Mouse (Mus musculus): ENCODE data around the gene Fam98c. TPM values are rescaled to one million over a fixed set of nuclear protein-coding genes. Genes with fewer than 3 reads are reported as not detected.
"Not testable (repeated sequence)": the region's sequence is repeated elsewhere in the genome, so short reads cannot be mapped to it uniquely, and the experiment has no call there.

The Fam98c gene
- polyA plus RNA-seq, 1 experiment: 31.4 TPM

- no peak for TF ChIP-seq POLR2A (IDR thresholded peaks at IDR 0.05; ENCODE audit: low read depth, low read length)
- no peak for TF ChIP-seq CTCF (conservative IDR thresholded peaks at IDR 0.05; ENCODE audit: insufficient read depth, insufficient read length, low read depth, low read length)
Observed at GRCm38 (mm10) chr7:29154018-29154720, 1.9 kb downstream of the Fam98c start.

GRCm38 (mm10) chr7:29151486-29151885, 4.5 kb downstream of the Fam98c start:
- 67% methylated on average over 10 of the region's 10 CpGs for WGBS
- H3K36me3 ChIP-seq (ENCODE audit: control insufficient read depth, insufficient read depth, low read length): no peaks in the 10 kb centered on the region
- DNase-seq: no peak
- TF ChIP-seq CTCF (conservative IDR thresholded peaks at IDR 0.05; ENCODE audit: insufficient read depth, insufficient read length, low read depth, low read length) (no peak), POLR2A (IDR thresholded peaks at IDR 0.05; ENCODE audit: low read depth, low read length) (no peak)
- H3K4me1 ChIP-seq (ENCODE audit: control insufficient read depth, insufficient read depth, low read length): no peaks in the 10 kb centered on the region
- H3K27me3 ChIP-seq (replicated peaks; ENCODE audit: control insufficient read depth, insufficient read depth, low read length): no peaks in the 10 kb centered on the region
- H3K4me3 ChIP-seq (ENCODE audit: insufficient read depth, low read depth, low read length): no peak overlapping the region
- no peak overlapping the region for H3K27ac ChIP-seq (ENCODE audit: insufficient read depth, low read depth, low read length)

More at GRCm38 (mm10) chr7:29154018-29154720, 1.9 kb downstream of the Fam98c start:
- no peak for DNase-seq
- Histone ChIP-seq H3K36me3 (ENCODE audit: control insufficient read depth, insufficient read depth, low read length) (no peaks in the 10 kb centered on the region), H3K4me3 (ENCODE audit: insufficient read depth, low read depth, low read length) (no peak overlapping the region), H3K27me3 (replicated peaks; ENCODE audit: control insufficient read depth, insufficient read depth, low read length) (no peaks in the 10 kb centered on the region), H3K4me1 (ENCODE audit: control insufficient read depth, insufficient read depth, low read length) (no peaks in the 10 kb centered on the region), H3K27ac (ENCODE audit: insufficient read depth, low read depth, low read length) (no peak overlapping the region)
- 96% methylated on average over 14 of the region's 14 CpGs for WGBS

GRCm38 (mm10) chr7:29148771-29149170, 7.3 kb downstream of the Fam98c start:
- H3K36me3 ChIP-seq (ENCODE audit: control insufficient read depth, insufficient read depth, low read length): no peaks in the 10 kb centered on the region
- no peak overlapping the region for H3K27ac ChIP-seq (ENCODE audit: insufficient read depth, low read depth, low read length)
- 61% methylated on average over 15 of the region's 15 CpGs for WGBS
- no peak overlapping the region for H3K4me3 ChIP-seq (ENCODE audit: insufficient read depth, low read depth, low read length)
- TF ChIP-seq POLR2A (IDR thresholded peaks at IDR 0.05; ENCODE audit: low read depth, low read length): no peak
- TF ChIP-seq CTCF (conservative IDR thresholded peaks at IDR 0.05; ENCODE audit: insufficient read depth, insufficient read length, low read depth, low read length): no peak
- peak; percentile 75 for DNase-seq
- no peaks in the 10 kb centered on the region for H3K4me1 ChIP-seq (ENCODE audit: control insufficient read depth, insufficient read depth, low read length)
- H3K27me3 ChIP-seq (replicated peaks; ENCODE audit: control insufficient read depth, insufficient read depth, low read length): no peaks in the 10 kb centered on the region

GRCm38 (mm10) chr7:29146625-29147367, 9.2 kb downstream of the Fam98c start:
- WGBS: 86% methylated on average over 7 of the region's 7 CpGs
- DNase-seq: no peak
- Histone ChIP-seq H3K4me1 (ENCODE audit: control insufficient read depth, insufficient read depth, low read length) (no peaks in the 10 kb centered on the region), H3K27me3 (replicated peaks; ENCODE audit: control insufficient read depth, insufficient read depth, low read length) (no peaks in the 10 kb centered on the region), H3K36me3 (ENCODE audit: control insufficient read depth, insufficient read depth, low read length) (no peaks in the 10 kb centered on the region), H3K27ac (ENCODE audit: insufficient read depth, low read depth, low read length) (no peak overlapping the region), H3K4me3 (ENCODE audit: insufficient read depth, low read depth, low read length) (no peak overlapping the region)
- TF ChIP-seq POLR2A (IDR thresholded peaks at IDR 0.05; ENCODE audit: low read depth, low read length) (no peak), CTCF (conservative IDR thresholded peaks at IDR 0.05; ENCODE audit: insufficient read depth, insufficient read length, low read depth, low read length) (no peak)

GRCm38 (mm10) chr7:29144006-29144405, 12.0 kb downstream of the Fam98c start:
- H3K27me3 ChIP-seq (replicated peaks; ENCODE audit: control insufficient read depth, insufficient read depth, low read length): no peaks in the 10 kb centered on the region
- 83% methylated on average over 4 of the region's 4 CpGs for WGBS
- H3K4me3 ChIP-seq (ENCODE audit: insufficient read depth, low read depth, low read length): no peak overlapping the region
- H3K36me3 ChIP-seq (ENCODE audit: control insufficient read depth, insufficient read depth, low read length): no peaks in the 10 kb centered on the region
- H3K27ac ChIP-seq (ENCODE audit: insufficient read depth, low read depth, low read length): no peak overlapping the region
- DNase-seq: no peak
- H3K4me1 ChIP-seq (ENCODE audit: control insufficient read depth, insufficient read depth, low read length): no peaks in the 10 kb centered on the region
- TF ChIP-seq CTCF (conservative IDR thresholded peaks at IDR 0.05; ENCODE audit: insufficient read depth, insufficient read length, low read depth, low read length) (no peak), POLR2A (IDR thresholded peaks at IDR 0.05; ENCODE audit: low read depth, low read length) (no peak)

- no peak for DNase-seq
- WGBS: 74% methylated on average over 8 of the region's 8 CpGs
- Histone ChIP-seq H3K27ac (ENCODE audit: insufficient read depth, low read depth, low read length) (no peak overlapping the region), H3K4me1 (ENCODE audit: control insufficient read depth, insufficient read depth, low read length) (no peaks in the 10 kb centered on the region), H3K36me3 (ENCODE audit: control insufficient read depth, insufficient read depth, low read length) (no peaks in the 10 kb centered on the region), H3K27me3 (replicated peaks; ENCODE audit: control insufficient read depth, insufficient read depth, low read length) (no peaks in the 10 kb centered on the region), H3K4me3 (ENCODE audit: insufficient read depth, low read depth, low read length) (no peak overlapping the region)
- TF ChIP-seq CTCF (conservative IDR thresholded peaks at IDR 0.05; ENCODE audit: insufficient read depth, insufficient read length, low read depth, low read length): no peak
- TF ChIP-seq POLR2A (IDR thresholded peaks at IDR 0.05; ENCODE audit: low read depth, low read length): no peak
Observed at GRCm38 (mm10) chr7:29141416-29141815, 14.6 kb downstream of the Fam98c start.

GRCm38 (mm10) chr7:29139237-29139636, 16.8 kb downstream of the Fam98c start:
- not testable (repeated sequence) for H3K4me1 ChIP-seq (ENCODE audit: control insufficient read depth, insufficient read depth, low read length); DNase-seq; H3K27me3 ChIP-seq (replicated peaks; ENCODE audit: control insufficient read depth, insufficient read depth, low read length); H3K27ac ChIP-seq (ENCODE audit: insufficient read depth, low read depth, low read length); H3K4me3 ChIP-seq (ENCODE audit: insufficient read depth, low read depth, low read length); H3K36me3 ChIP-seq (ENCODE audit: control insufficient read depth, insufficient read depth, low read length)
- 93% methylated on average over 3 of the region's 4 CpGs for WGBS

Measured in kidney, adult 2 months (tissue).